Mouse (Mus musculus): Measurements from ENCODE around the gene Cnbp. TPM values are rescaled to one million over a fixed set of nuclear protein-coding genes. Genes with fewer than 3 reads are reported as not detected.
A peak's percentile ranks its signal among the peaks of the same experiment; 100 is the strongest.

Cnbp gene
- polyA plus RNA-seq (2015; fragmentation: Nextera tagmentation; extraction: Ambion mirVana): 786 and 880 TPM in 2 replicates

DNA sequence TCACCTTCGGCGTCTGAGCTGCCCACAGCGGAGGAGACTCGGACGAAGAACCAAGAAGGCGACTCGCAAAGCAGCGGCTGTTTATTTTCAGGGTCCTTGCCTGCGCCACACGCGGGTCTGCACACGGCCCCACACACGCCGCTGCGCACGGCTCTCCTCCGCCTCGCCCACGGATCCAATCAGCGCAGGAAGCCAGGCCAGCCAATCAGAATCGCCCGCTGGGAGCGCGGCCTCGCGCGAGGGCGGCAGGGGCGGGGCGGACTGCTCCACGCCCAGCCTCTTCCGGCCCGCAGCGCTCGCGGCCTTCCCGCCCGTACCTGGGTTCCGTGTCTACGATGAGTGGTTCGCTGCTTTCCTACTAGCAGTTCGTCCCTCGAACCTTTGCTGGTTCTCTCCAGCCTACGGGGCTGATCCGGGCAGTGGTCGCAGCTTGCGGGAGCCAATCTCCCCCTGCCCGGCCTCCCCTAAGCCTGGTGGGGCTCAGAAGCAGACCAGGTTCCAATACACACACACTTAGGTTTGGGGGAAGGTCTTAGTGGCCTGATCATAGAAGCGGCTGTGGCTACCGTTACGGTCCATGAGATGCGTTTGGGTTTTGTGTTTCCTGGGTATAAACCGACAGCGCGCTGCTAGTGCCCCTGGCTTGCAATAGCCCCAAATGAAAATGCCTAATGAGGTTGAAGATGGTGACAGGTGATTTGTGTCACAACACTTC, at the start of gene Cnbp:
Gene Cnbp (minus strand): TSS at position 207 of the 715 bp plus-strand sequence.
- WGBS (ENCODE audit: insufficient replicate concordance): under 1% methylated on average over 55 of the region's 55 CpGs
- Histone ChIP-seq H3K27me3 (no peaks in the 10 kb centered on the region), H3K4me3 (replicated peaks) (peak within 1 kb of the TSS; percentile 98), H3K27ac (peak within 1 kb of the TSS; percentile 95), H3K9ac (peak within 1 kb of the TSS; percentile 100), H3K36me3 (peaks cover 28% of the 10 kb centered on the region), H3K9me3 (replicated peaks) (no peaks in the 10 kb centered on the region), H3K4me2 (peak within 1 kb of the TSS; percentile 92), H3K4me1 (replicated peaks) (peaks cover 58% of the 10 kb centered on the region)
- ATAC-seq (ENCODE audit: low read depth) (peak; percentile 93), DNase-seq (peak; percentile 96)

DNA sequence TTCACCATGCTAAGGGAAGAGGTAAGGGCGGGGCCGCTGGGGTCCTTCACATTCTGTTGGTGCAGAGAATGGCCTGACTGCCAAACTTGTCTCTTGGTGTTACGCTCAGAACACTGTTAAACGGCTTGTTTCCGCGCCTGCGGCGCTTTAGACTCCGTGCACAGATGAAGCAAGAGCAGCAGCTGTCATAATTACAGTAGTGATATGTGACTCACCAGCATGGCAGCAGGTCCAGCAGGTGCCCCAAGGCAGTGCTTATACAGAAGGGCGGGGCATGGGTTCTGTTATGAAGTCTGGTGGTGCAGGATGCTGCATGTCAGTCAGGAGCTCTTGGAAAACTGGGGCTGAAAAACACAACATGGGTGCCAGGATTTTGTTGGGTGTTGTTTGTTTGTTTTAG, 47.1 kb upstream of the Cnbp start:
- peaks cover 97% of the 10 kb centered on the region for H3K36me3 ChIP-seq
- H3K4me1 ChIP-seq (replicated peaks): no peaks in the 10 kb centered on the region
- H3K9me3 ChIP-seq (replicated peaks): no peaks in the 10 kb centered on the region
- H3K4me3 ChIP-seq (replicated peaks): no peak overlapping the region
- ATAC-seq (ENCODE audit: low read depth): no peak
- WGBS (ENCODE audit: insufficient replicate concordance): 87% methylated on average over 10 of the region's 10 CpGs
- H3K27ac ChIP-seq: no peak overlapping the region
- no peak for DNase-seq
- H3K4me2 ChIP-seq: no peak overlapping the region
- no peaks in the 10 kb centered on the region for H3K27me3 ChIP-seq
- no peak overlapping the region for H3K9ac ChIP-seq

DNA sequence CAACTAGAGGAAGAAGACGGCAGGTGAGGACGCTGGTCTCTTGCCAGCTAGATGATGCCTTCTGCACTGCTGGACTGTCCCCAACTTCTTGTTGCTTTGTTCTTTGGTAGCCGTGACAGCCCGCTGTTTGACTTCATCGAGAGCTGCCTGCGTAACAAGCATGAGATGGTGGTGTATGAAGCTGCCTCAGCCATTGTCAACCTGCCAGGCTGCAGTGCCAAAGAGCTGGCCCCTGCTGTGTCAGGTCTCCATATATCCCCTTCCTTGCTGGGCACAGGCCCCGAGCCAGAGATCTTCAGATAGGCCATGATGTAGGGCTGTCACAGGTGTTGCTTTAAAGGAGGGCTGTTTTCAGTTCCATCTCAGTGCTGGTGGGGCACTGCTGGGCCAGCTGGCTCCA, 43.0 kb upstream of the Cnbp start:
- peaks cover 98% of the 10 kb centered on the region for H3K36me3 ChIP-seq
- ATAC-seq (ENCODE audit: low read depth): no peak

DNA sequence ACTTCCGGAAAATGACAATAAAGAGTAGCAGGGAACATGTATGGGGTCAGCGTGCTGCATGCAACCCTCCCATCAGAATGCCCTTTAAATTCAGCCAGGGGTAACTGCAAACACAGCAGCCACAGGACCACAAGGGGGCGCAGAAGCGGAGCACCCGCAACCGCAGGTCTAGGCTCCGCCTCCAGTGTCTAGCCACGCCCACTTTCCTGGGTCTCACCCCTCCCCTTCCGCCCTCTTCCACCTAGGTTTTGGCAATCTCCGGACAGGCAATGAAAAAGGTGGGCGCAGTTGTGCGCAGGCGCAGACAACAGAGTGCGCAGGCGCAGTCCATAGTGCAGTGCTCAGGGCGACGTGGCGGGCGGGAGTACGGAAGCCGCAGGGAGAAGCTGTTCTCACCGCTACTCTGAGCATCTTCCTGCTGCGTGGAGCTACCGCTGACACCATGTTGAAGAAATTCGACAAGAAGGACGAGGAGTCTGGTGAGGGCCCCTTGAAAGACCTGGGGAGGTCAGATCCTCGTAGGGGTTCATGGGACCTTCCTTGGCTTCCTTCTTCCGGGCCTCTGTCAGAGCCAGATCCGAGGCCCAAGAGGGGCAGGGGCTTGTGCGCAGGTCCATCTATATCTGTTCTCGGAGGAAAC, 36.8 kb upstream of the Cnbp start, which contains the start of gene Copg1:
Gene Copg1 (plus strand): TSS at position 221 of the 640 bp plus-strand sequence.
- H3K27ac ChIP-seq: peak within 1 kb of the TSS; percentile 82
- no peaks in the 10 kb centered on the region for H3K9me3 ChIP-seq (replicated peaks)
- DNase-seq (peak; percentile 100), ATAC-seq (ENCODE audit: low read depth) (peak; percentile 95)
- peaks cover 41% of the 10 kb centered on the region for H3K36me3 ChIP-seq
- peaks cover 27% of the 10 kb centered on the region for H3K4me1 ChIP-seq (replicated peaks)
- H3K9ac ChIP-seq: peak within 1 kb of the TSS; percentile 92
- H3K27me3 ChIP-seq: no peaks in the 10 kb centered on the region
- peak within 1 kb of the TSS; percentile 88 for H3K4me2 ChIP-seq
- WGBS (ENCODE audit: insufficient replicate concordance): under 1% methylated on average over 31 of the region's 31 CpGs
- H3K4me3 ChIP-seq (replicated peaks): peak within 1 kb of the TSS; percentile 87

More for the DNA sequence above, 43.0 kb upstream of the Cnbp start:
- no peaks in the 10 kb centered on the region for H3K27me3 ChIP-seq
- no peak overlapping the region for H3K4me3 ChIP-seq (replicated peaks)
- WGBS (ENCODE audit: insufficient replicate concordance): 82% methylated on average over 7 of the region's 7 CpGs
- DNase-seq: no peak
- no peak overlapping the region for H3K27ac ChIP-seq
- H3K9me3 ChIP-seq (replicated peaks): no peaks in the 10 kb centered on the region
- peaks cover 10% of the 10 kb centered on the region for H3K4me1 ChIP-seq (replicated peaks)
- H3K9ac ChIP-seq: no peak overlapping the region
- no peak overlapping the region for H3K4me2 ChIP-seq

DNA sequence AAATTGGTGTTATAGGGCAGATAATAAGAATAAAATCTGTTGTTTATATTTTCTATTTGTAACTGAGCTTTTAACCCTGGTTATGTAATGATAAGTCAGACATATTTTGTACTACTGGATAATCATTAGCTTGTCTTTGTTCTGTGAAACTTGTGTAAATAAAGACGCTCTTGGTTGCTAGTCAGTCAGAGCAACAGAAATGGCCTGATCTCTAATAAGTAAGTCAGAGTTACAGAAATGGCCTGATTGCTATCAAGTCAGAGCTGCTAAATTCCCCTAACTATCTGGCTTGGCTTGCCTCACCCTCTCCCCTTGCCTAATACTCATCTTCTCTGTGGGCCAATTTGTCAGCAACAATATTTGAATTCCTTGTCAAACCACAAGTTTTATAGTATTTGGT, 35.8 kb upstream of the Cnbp start:
- H3K4me2 ChIP-seq: peak overlapping the region; percentile 15; the same call in 1 of the 2 replicates
- H3K4me1 ChIP-seq (replicated peaks): peaks cover 27% of the 10 kb centered on the region
- no peak overlapping the region for H3K4me3 ChIP-seq (replicated peaks)
- 74% methylated on average over 1 of the region's 1 CpGs for whole genome bisulfite sequencing (ENCODE audit: insufficient replicate concordance)
- peaks cover 31% of the 10 kb centered on the region for H3K36me3 ChIP-seq
- no peaks in the 10 kb centered on the region for H3K9me3 ChIP-seq (replicated peaks)
- ATAC-seq (ENCODE audit: low read depth) (no peak), DNase-seq (no peak)
- H3K27ac ChIP-seq: peak overlapping the region; percentile 63
- H3K27me3 ChIP-seq: no peaks in the 10 kb centered on the region
- H3K9ac ChIP-seq: no peak overlapping the region

DNA sequence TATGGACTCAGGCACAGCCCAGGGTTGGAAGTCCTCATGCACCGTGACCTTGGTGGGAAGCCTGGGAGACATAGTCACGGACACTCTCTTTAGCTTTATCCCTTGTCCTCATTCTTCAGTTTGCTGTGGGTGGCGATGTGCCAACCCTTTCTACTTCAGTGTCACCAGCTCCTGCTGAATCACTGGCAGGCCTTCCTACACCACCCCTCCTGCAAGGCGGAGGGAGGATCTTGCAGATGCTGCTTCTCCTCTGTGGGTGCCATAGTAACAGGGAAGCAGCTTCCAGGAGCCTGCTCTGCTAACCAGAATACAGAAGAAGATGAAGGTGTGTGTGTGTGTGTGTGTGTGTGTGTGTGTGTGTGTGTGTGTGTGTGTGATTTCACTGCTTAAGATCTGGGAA, 31.9 kb upstream of the Cnbp start:
- 75% methylated on average over 4 of the region's 4 CpGs for WGBS (ENCODE audit: insufficient replicate concordance)
- Histone ChIP-seq H3K4me1 (replicated peaks) (peaks cover 25% of the 10 kb centered on the region), H3K9ac (no peak overlapping the region), H3K4me3 (replicated peaks) (no peak overlapping the region), H3K9me3 (replicated peaks) (no peaks in the 10 kb centered on the region), H3K27me3 (no peaks in the 10 kb centered on the region), H3K4me2 (no peak overlapping the region), H3K36me3 (no peaks in the 10 kb centered on the region), H3K27ac (no peak overlapping the region)
- DNase-seq (no peak), ATAC-seq (ENCODE audit: low read depth) (no peak)

DNA sequence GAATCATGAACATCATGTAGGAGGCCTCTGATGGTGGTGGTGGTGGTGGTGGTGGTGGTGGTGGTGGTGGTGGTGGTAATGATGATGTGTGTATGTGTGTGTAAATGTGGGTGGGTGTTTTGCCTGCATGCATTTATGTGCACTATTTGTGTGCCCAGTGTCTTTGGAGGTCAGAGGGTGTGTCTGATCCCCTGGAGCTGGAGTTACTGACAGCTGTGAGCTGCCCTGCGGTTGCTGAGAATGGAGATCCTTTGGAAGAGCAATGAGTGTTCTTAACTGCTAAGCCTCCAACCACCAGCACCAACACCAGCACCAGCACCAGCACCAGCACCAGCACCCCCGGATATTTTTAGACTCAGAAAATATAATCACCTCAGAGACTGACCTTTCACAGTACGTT, 31.3 kb upstream of the Cnbp start:
- WGBS (ENCODE audit: insufficient replicate concordance): 56% methylated on average over 3 of the region's 3 CpGs

DNA sequence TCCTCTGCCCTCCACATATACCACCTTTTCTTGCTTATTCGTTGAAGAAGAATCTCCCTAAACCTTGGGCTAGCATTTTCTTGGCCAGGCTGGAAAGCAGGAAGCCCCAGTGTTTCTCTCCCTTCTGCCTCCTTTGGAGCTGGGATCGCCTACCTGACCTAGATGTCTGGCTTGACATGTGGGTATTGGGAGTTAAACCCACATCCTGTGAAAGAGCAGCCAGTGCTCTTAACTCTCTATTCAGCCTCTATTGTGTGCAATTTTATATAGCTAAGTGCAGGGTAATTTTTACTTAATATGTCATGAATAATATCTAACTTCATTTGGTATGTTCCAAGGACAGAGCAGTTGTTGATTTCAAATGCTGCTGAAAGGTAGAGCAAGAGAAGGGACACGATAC, 28.7 kb upstream of the Cnbp start:
- peaks cover 34% of the 10 kb centered on the region for H3K4me1 ChIP-seq (replicated peaks)
- no peak overlapping the region for H3K9ac ChIP-seq
- no peak overlapping the region for H3K4me2 ChIP-seq
- H3K36me3 ChIP-seq: no peaks in the 10 kb centered on the region
- DNase-seq: no peak
- no peak for ATAC-seq (ENCODE audit: low read depth)
- no peaks in the 10 kb centered on the region for H3K9me3 ChIP-seq (replicated peaks)
- WGBS (ENCODE audit: insufficient replicate concordance): 46% methylated on average over 3 of the region's 3 CpGs
- H3K27me3 ChIP-seq: no peaks in the 10 kb centered on the region
- H3K27ac ChIP-seq: no peak overlapping the region
- H3K4me3 ChIP-seq (replicated peaks): no peak overlapping the region

More for the DNA sequence above, 31.3 kb upstream of the Cnbp start:
- Histone ChIP-seq H3K9ac (no peak overlapping the region), H3K4me1 (replicated peaks) (peaks cover 23% of the 10 kb centered on the region), H3K27ac (no peak overlapping the region), H3K9me3 (replicated peaks) (no peaks in the 10 kb centered on the region), H3K4me2 (no peak overlapping the region), H3K36me3 (no peaks in the 10 kb centered on the region), H3K27me3 (no peaks in the 10 kb centered on the region), H3K4me3 (replicated peaks) (no peak overlapping the region)
- DNase-seq (no peak), ATAC-seq (ENCODE audit: low read depth) (no peak)

DNA sequence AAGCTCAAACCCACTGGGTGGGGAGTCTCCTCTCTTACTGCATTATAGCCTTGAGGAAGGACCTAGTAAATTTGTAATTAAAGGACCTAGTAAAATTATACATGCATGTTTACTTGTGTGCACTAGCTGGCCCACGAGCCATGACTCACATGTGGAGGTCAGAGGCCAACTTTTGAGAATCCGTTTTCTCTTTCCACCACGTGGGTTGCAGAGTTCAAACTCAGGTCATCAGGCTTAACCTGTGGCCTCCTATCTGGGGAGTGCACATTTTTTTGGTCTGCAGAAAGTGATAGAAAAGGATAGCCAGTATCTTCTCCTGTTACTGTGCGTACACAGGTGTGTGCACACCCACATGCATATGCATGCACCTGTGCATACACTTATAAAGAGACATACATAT, 28.1 kb upstream of the Cnbp start:
- Histone ChIP-seq H3K9me3 (replicated peaks) (no peaks in the 10 kb centered on the region), H3K4me1 (replicated peaks) (peaks cover 34% of the 10 kb centered on the region), H3K27ac (no peak overlapping the region), H3K4me2 (no peak overlapping the region), H3K27me3 (no peaks in the 10 kb centered on the region), H3K4me3 (replicated peaks) (no peak overlapping the region), H3K9ac (no peak overlapping the region), H3K36me3 (no peaks in the 10 kb centered on the region)
- 26% methylated on average over 4 of the region's 4 CpGs for WGBS (ENCODE audit: insufficient replicate concordance)
- DNase-seq (no peak), ATAC-seq (ENCODE audit: low read depth) (no peak)

DNA sequence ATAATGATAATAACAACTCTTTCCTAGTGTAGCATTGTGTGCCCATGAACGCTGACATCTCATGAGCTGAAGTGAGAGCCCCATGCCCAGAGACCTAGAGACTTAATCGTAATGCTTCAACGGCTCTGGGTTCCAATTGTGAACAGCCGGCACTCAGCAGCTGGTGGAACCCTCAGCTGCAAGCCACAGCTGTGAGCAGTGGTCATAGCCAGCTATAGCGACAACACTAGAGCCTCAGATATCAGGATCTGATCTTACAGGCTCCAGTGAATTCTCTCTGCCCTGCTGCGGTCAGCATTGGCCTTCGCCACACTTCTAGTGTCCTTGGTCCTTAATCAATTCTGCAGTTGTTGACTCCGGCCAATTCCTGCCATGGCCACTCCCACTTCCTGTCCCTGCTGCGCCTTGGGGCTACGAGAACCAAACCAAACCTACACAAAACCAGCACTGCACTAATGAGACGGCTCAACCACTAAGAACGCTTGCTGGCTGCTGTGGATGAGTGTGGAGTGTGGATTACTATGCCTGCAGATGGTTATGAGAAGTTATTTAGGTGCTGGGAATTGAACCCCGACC, 25.2 kb upstream of the Cnbp start:
- ATAC-seq (ENCODE audit: low read depth) (peak; percentile 24; the same call in 1 of the 2 replicates), DNase-seq (no peak)
- H3K4me2 ChIP-seq: peak overlapping the region; percentile 15
- H3K4me1 ChIP-seq (replicated peaks): peaks cover 44% of the 10 kb centered on the region
- H3K27me3 ChIP-seq: no peaks in the 10 kb centered on the region
- H3K9ac ChIP-seq: peak overlapping the region; percentile 23; the same call in 1 of the 2 replicates
- peak overlapping the region; percentile 70 for H3K27ac ChIP-seq
- no peaks in the 10 kb centered on the region for H3K36me3 ChIP-seq
- 32% methylated on average over 13 of the region's 13 CpGs for WGBS (ENCODE audit: insufficient replicate concordance)
- H3K4me3 ChIP-seq (replicated peaks): no peak overlapping the region
- no peaks in the 10 kb centered on the region for H3K9me3 ChIP-seq (replicated peaks)

DNA sequence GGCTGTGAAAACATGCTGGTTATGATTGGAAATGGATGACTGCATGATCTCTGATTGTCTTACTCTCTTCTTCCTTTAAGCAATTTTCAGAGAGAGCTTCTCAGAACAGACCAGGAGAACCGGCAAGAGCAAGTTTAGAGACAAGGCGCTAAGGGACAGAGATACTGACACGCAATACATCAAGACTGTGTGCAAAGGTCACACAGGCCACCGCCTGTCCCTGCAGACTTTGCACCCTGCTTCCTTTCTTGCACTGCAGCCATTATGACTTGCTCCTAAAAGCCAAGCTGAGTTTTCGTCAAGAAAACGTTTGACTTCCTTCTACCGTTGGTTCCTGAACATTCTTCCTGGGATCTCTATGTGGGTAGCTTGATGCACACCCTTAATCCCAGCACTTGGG, 24.7 kb upstream of the Cnbp start:
- no peak for ATAC-seq (ENCODE audit: low read depth)
- 69% methylated on average over 7 of the region's 7 CpGs for WGBS (ENCODE audit: insufficient replicate concordance)

More for the DNA sequence above, 24.7 kb upstream of the Cnbp start:
- Histone ChIP-seq H3K4me3 (replicated peaks) (no peak overlapping the region), H3K9ac (0 out of 2 replicates have a peak overlapping the region, but pooled peaks have one; percentile 23), H3K9me3 (replicated peaks) (no peaks in the 10 kb centered on the region), H3K4me2 (no peak overlapping the region), H3K27me3 (no peaks in the 10 kb centered on the region), H3K36me3 (no peaks in the 10 kb centered on the region), H3K27ac (peak overlapping the region; percentile 70), H3K4me1 (replicated peaks) (peaks cover 49% of the 10 kb centered on the region)
- DNase-seq: no peak

All from liver, embryonic 13.5 days (tissue).